Mouse (Mus musculus) T-helper 17 cell (primary cell): ENCODE results near the gene Ulbp1.

ENCODE experiments used
- in situ Hi-C, 2 experiments: fragments of 300-600 bp; cut with MboI, MseI; formaldehyde crosslinking; loops; 1 replicate in 1 of 2; 2 replicates in 1 of 2; pipeline ENCODE4 v1.15.1; 2025; ENCODE audit warnings: high pct_unique_total_duplicates in 2 of 2

Ulbp1 gene

DNA sequence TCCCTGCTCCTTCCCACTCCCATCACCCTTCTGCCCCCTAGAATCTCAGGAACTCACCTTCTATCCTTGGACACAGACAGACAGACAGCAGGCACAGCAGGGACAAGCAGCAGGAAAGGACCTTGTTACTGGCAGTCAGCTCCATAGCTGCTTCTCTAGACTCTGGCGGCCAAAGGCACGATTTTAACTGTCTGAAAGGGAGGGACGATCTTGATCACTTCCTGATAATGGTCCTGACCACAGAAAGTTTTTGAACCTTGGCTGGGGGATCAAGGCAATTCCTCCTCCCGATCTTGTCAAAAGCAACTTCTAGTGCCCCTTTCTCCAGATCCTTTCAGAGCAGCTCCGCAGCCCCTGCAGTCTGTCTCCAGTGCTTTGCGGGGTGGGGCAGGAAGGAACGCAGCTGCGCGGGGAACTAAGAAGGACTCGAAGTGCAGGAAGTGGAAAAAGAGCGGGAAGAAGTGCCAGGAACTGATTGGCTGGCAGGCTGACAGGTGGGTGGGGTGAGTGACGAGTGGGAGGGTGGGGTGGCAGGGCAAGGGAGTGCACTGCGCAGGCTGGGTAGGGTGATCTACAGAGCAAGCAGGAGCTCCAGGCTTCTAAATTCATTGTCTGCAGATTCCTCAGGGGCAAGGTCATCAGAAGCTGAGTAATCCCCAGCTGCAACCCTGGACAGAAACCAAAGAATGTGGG is at the start of gene Ulbp1:
Ulbp1 (minus strand) TSS at position 442 of the 693 bp plus-strand sequence.
- in situ Hi-C loops = loop anchor here in 1 of 2 experiments (5.0 to 25.0 kb wide), 2 partner anchors 129 to 789 kb away; no protein-coding TSS in a partner anchor

DNA sequence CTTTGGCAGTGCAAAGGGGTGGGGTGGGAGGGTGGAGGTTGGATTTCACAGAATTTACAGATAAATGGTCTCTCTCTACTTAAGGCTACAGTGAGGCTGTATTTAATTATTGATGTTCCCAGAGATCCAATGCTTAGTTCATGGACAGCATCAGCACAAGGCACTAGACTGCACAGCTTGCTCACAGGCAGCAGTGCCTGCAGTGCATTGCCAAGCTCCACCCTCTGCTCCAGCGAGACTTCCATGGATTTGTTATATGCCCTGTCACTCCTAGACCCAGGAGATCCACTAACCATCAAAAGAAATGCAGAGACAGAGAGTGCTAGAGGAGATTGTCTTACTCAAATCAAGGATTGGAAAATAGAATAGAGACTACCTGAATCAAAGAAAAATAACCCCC is 24.7 kb upstream of the Ulbp1 start:
- in situ Hi-C loops = loop anchor here (5.0 to 25.0 kb wide), 7 partner anchors 61 to 1014 kb away; partner anchors contain the start of gene Ust (in 1 of the 2)

DNA sequence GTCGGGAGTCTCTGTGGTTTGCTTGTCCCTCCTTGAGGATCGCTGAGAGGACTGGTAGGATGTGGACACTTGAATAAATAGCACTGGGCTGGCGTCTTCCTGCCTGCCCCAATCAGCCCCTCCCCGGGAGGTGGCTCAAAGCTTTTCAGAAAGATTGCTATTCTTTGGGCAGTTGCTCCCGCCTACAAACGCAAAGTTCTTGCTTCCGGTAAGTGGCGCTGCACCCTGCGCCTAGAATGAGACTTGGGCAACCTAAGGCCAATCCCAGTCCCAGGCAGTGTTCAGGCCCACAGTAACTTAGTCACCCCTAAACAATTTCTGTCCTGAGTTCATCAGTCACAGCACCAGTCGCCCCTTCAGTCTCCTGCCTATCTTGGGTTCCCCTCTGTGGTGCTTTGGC is 18.9 kb upstream of the Ulbp1 start:
- in situ Hi-C loops = loop anchor here (10.0 to 25.0 kb wide), 4 partner anchors 222 to 1020 kb away; partner anchors contain the start of gene Ust (in 1 of the 2)

DNA sequence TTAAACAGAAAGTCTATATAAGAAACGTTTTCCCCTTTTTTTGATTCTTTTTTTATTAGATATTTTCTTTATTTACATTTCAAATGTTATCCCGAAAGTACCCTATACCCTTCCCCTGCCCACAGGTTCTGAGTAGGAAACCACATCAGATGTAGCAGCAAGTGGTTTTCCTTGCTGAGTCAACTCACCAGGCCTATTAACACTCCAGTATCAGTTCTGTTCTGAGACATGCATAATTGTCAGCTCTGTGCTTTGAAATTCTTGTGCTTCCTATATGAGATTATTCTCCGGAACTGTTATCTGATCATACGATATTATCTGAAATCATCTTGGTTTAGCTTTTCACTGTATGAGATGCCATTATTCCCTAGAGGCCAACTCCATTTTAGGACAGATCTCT is 10.2 kb upstream of the Ulbp1 start:
- in situ Hi-C loops = loop anchor here in 1 of 2 experiments (25.0 kb wide), 1 partner anchor 1029 kb away; the partner anchor contains the start of gene Ust

DNA sequence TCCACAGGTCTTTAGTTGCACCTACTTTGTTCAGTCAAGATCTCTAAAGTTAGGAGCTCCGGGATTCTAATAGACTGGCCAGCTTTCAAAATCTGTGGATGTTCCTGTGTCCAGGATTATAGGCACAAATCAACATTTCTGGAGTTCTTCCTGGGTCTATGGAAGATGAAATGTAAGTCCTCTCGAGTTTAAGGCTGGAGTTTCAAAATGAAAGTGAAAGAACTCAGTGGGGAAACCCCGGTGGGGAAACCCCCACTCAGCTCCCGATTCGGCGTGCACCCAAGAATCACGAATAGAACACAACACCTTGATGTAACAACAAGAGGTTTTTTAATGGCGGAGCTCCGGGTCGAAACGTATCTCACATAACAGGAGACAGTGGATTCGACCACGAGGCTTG is 787 bp upstream of the Ulbp1 start:
- in situ Hi-C loops = loop anchor here in 1 of 2 experiments (5.0 to 25.0 kb wide), 2 partner anchors 128 to 788 kb away; no protein-coding TSS in a partner anchor

DNA sequence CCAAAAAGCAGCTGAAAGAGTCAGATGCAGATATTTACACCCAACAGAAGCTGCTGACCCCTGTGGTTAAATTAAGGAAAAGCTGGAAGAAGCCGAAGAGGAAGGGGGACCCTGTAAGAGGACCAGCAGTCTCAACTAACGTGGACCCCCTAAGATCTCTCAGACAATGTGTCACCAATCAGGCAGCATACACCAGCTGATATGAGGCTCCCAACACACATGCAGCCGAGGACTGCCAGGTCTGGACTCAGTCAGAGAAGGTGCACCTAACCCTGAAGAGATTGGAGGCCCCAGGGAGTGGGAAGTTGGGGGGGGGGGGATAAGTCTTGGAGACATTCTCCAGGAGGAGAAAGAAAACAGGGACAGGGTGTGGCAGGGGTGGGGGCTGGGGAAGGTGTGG is 1.8 kb downstream of the Ulbp1 start:
- in situ Hi-C loops = loop anchor here in 1 of 2 experiments (5.0 to 25.0 kb wide), 2 partner anchors 131 to 791 kb away; no protein-coding TSS in a partner anchor

DNA sequence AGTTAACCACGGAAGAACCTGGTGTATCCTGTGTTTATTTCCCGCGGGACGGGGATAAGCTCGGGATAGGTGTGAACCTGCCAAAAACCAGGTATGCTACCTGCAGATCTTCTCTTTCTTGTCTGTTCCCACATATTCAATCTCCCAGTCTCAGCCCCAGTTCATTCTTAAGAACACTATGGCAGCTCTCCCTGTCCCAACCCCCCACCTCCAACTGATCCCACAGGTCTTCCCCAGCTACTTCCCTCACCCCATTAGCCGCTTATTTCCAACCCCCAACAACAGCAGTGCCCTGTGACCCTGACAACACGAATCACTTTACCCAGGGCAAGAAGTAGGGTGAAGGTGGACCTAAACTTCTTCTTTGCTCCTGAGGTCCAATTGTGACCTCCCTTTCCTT is 3.0 kb downstream of the Ulbp1 start:
- in situ Hi-C loops = loop anchor here in 1 of 2 experiments (5.0 to 25.0 kb wide), 2 partner anchors 132 to 792 kb away; no protein-coding TSS in a partner anchor

DNA sequence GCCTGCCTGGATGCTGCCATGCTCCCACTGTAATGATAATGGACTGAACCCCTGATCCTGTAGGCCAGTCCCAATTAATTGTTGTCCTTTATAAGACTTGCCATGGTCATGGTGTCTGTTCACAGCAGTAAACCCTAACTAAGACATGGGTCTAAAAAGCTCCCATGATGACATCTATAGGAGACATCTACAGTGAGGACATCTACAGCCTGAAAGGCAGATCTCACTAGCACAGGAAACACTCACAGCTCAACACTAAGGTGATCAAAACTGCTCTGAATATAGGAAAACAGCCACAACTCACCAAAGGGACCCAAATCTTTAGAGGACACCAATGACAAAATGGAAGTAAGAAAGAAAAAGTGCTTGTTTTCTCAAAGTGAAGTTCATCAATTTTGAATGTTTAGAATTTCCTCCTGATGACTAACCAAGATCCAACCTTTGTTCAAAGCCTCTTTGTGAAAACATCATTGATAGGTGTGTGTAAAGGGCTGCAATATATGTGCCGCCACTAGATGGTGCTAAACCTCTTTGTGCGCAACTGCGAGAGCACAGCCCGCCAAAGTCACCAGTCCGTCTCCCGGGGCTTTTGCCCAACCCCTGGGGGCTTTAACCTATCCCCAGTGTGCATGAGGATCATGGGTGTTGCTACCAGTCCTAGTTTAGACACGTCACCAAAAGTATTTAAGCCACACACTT is 3.6 kb downstream of the Ulbp1 start:
- in situ Hi-C loops = loop anchor here (5.0 to 25.0 kb wide), 2 partner anchors 132 to 792 kb away; no protein-coding TSS in a partner anchor

DNA sequence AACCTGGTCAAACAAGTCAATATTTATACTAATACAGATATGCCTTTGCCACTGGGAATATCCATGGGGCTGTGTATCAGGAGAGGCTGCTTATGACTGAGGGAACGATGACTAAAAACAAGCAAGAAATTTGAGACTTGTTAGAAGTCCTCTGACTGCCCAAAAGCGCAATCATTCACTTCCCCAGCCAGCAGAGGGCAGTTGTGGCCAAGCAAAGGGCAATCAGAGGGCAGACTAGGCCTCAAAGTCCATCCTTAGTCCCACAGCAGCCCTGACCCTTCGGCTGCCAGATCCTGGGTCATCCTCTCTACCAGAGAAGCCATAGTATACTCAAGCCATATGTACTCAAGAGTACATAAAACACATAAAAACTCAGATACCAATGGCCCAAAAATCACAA is 11.4 kb downstream of the Ulbp1 start:
- in situ Hi-C loops = loop anchor here in 1 of 2 experiments (25.0 kb wide), 1 partner anchor 800 kb away; no protein-coding TSS in a partner anchor

DNA sequence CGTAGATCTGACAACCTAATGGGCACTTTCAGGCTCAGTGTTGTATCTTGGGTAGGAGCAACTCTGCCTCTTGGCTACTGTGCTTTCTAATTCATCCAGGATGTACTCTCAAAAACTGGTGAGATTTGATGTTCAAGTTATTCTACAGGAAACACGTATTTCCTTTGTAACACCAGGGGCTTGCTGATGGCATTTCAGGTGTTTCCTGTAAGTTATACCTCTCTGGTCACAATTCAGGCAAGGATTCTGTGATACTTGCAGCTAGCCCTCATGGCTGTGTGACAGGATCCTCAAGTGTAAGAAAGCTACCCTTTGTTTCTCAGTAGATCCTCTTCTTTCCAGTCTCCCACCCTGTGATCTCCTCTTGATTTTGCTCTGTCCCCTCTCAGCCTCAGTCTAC is 34.5 kb downstream of the Ulbp1 start:
- in situ Hi-C loops = loop anchor here (5.0 to 10.0 kb wide), 3 partner anchors 58 to 107 kb away; no protein-coding TSS in a partner anchor

DNA sequence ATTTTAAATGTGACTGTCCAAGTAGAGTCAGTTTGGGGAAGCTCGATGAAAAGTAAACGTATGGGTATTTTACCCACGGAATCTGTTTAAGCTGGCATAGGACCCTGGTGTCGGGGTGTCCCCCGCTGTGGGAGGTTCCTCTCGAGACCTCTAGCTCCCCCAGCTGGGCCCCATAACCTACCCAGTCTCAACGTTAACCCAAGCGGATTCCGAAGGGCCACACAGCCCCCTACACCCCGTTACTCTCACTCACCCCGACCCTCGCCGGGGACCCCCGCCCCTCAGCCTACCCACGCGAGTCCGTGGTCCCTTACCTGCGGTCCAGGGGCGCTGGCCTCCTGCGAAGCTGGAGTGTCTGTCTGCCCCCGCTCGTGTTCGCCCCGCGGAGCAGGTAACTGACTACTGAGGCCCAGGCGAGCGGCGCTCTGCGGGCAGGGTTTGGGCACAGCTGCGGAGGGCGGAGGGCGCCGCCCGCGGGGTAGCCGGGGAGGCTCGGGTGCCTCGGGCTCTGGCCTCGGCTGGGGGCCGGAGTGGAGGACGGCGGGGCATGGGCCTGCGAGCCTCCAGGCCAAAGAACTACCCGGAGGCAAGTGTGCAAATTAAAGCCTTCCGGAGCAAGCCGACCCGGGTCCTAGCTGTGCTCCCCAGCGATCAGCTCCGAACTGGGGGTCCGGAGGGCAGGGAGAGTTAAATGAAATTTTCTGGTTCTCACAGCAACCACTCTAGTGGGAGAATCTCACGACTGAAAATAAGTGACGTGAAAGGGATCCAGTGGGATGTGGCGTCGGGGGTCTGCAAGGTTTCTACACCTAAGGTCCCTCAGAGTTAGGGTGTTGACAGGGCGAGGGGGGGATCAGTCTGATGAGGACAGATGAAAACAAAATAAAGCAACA is 80.0 kb downstream of the Ulbp1 start:
- in situ Hi-C loops = no loop called here

DNA sequence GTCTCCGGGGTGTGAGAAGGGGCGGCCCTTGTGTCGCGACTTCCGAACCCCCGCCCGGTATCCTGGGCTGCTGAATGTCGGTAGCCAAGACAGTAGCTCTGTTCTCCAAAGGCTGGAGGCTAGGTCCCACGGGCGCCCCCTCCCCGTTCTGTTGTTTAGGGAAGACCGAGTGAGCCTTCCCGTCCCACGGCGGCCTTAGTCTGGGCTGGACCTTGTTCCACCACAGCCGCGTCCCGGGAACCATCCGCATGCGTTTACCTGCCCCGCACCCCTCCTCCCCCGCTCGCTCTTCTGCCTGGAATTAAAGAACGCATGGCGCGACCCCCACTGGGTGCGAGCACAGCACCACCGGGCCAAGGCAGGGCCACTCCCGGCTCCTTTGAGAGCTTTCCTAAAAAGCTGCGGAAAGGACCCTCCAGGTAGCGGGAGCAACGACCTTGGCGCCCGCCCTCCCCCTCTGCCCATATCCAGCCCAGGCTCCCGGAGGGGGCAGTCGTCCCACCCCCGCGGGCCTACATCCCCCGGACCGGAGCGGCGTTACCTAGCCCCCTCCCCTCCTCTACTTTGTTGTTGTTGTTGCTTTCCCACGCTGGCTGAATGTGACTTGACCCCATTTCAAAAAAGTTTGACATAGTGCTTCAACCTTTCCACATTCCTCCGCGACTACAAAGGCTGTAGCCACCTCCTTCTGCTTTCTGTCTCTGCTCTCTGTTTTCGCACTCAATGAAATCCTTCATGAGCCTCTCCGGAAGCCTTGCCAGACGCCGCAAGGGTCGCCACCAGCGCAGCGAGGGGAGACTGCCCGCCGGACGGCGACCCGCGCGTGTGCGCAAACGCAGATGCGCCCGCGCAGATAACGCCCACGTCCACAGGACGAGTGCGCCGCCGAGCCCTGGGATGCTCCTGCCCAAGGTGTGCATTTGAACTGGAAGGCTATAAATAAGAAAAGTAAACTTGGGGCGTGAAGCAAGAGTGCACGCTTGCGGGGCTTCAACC is 81.2 kb downstream of the Ulbp1 start:
- in situ Hi-C loops = no loop called here

DNA sequence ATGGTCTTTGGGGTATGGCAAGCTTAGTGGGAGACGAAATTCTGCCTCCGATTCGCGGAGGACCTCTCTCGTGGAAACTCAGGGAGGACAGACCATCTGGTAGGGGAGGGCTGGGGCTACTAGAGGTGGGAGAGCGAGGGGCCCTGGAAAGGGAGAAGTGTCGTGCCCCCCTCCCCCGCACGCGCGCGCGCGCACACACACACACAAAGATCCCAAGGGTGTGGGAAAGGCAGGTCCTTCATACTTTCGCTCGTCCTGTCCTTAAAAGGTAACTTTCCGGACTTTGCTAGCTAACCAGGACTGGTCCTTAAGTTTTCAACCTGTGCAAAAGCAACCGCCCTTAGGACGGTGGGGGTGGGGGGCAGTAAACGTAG is 81.9 kb downstream of the Ulbp1 start:
- in situ Hi-C loops = no loop called here

DNA sequence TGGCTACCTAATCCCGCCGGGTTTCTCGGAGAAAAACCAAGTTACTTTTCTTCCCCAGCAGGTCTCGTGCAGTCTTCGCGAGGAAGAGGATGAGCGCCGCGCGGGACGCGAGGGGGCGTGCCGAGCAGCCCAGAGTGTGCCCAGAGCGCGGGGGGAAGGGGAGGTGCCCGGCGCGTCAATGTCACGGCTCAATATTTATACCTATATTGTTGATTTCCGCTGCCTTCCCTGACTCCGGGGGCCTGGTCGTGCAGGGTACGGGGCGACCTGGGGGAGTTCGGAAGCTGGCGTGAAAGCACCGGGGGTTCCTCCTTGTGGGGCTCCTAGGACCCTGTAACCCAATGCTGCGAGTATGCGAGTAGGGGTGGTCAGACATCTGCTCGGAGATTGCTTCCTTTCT is 82.3 kb downstream of the Ulbp1 start:
- in situ Hi-C loops = no loop called here
